Mouse (Mus musculus) embryo, embryonic 9.5 days (tissue): ENCODE data around the gene Mup10.
"Not testable (repeated sequence)": the region's sequence is repeated elsewhere in the genome, so short reads cannot be mapped to it uniquely, and the experiment has no call there.

Source experiments
- DNase-seq: peaks from one replicate; pipeline ENCODE4 v3.0.0-alpha.2; 2017; ENCODE audit errors: extremely low spot score

The Mup10 gene

DNA sequence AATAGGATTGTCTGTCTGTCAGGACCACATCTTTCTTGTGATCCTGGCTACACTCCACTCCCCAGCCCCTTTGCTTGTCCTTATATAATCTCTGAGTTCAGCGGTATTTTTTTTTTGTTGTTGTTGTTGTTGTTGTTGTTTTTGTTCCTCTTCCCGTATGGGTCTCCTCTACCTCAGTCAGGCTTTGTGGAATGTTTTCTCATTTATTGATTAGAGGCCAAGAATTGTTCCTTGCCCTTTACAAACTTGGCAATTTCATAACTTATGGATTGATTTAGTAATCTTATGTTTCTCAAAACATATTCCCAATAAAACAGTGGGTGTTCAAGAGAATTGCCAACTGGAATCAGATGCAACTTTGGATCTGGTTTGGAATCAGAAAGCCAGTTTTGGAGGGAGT is at the start of gene Mup10:
TSS of gene Mup10 (minus strand) at position 101 of the 400 bp plus-strand sequence.
- DNase-seq = not testable (repeated sequence)
